Mouse (Mus musculus) C2C12 (cell line): Measurements from ENCODE around the gene Atxn7.

Experiments used
- CTCF ChIP-seq: IDR thresholded peaks from one replicate; pipeline ENCODE4 v1.5.1; 2011; ENCODE audit not compliant: control insufficient read depth, insufficient read depth, insufficient read length
- USF1 ChIP-seq: IDR thresholded peaks from one replicate; pipeline ENCODE4 v1.6.1; 2011; ENCODE audit warnings: low read depth, mild to moderate bottlenecking, control low read depth, moderate library complexity

DNA sequence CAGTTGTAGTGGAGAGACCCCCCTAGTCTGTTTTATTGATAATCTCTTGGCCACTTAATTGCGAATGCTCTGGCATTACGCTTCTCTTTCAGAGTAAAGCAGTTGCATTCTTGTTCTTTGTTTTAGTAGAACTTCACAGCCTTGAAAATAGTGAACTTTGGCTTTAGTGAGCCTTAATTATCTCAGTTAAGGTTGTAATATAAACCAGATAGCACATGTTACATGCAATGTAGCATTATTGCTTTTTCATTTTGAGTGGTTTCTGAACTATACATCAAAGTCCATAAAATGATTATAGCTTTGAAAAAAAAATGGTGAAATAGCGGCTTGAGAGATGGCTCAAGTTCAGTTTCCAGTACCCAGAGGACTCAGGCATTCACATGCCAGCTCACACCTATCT is 9.3 kb downstream of the Atxn7 start:
- TF ChIP-seq CTCF = no peak
- no peak for TF ChIP-seq USF1
